Mouse (Mus musculus) embryo, embryonic 10.5 days (tissue): ENCODE measurements around the gene Bckdha.

Experiments
- DNase-seq: peaks from one replicate; pipeline ENCODE4 v3.0.0-alpha.2; 2015; ENCODE audit warnings: low spot score

Bckdha gene

GRCm38 (mm10) chr7:25681341-25682231, 22.8 kb upstream of the Bckdha start:
- DNase-seq: no peak

- peak; percentile 97 for DNase-seq
Observed at GRCm38 (mm10) chr7:25680514-25681258, 21.9 kb upstream of the Bckdha start, which contains the start of gene B9d2. Gene B9d2 (plus strand): TSS chr7:25680780.

- peak; percentile 43 for DNase-seq
Observed at GRCm38 (mm10) chr7:25679971-25680370, 21.2 kb upstream of the Bckdha start.

GRCm38 (mm10) chr7:25677013-25677412, 18.2 kb upstream of the Bckdha start:
- DNase-seq: no peak

GRCm38 (mm10) chr7:25676085-25676781, 17.5 kb upstream of the Bckdha start:
- DNase-seq: no peak

- no peak for DNase-seq
Observed at GRCm38 (mm10) chr7:25675405-25675804, 16.6 kb upstream of the Bckdha start.

GRCm38 (mm10) chr7:25674719-25675300, 16.0 kb upstream of the Bckdha start, which contains the start of gene Tmem91:
Gene Tmem91 (minus strand): TSS chr7:25675166.
- no peak for DNase-seq

GRCm38 (mm10) chr7:25674297-25674696, 15.5 kb upstream of the Bckdha start:
- no peak for DNase-seq

- DNase-seq: no peak
Observed at GRCm38 (mm10) chr7:25672442-25672841, 13.7 kb upstream of the Bckdha start.

GRCm38 (mm10) chr7:25671686-25672085, 12.9 kb upstream of the Bckdha start:
- DNase-seq: no peak

GRCm38 (mm10) chr7:25670096-25670495, 11.3 kb upstream of the Bckdha start:
- DNase-seq: no peak

- no peak for DNase-seq
Observed at GRCm38 (mm10) chr7:25669631-25670030, 10.8 kb upstream of the Bckdha start.

- no peak for DNase-seq
Observed at GRCm38 (mm10) chr7:25669158-25669557, 10.4 kb upstream of the Bckdha start.

GRCm38 (mm10) chr7:25666381-25666780, 7.6 kb upstream of the Bckdha start:
- DNase-seq: no peak

GRCm38 (mm10) chr7:25657785-25658184, 996 bp downstream of the Bckdha start:
- no peak for DNase-seq

GRCm38 (mm10) chr7:25655601-25656428, 3.0 kb downstream of the Bckdha start:
- no peak for DNase-seq

GRCm38 (mm10) chr7:25652244-25652759, 6.5 kb downstream of the Bckdha start:
- no peak for DNase-seq

- no peak for DNase-seq
Observed at GRCm38 (mm10) chr7:25651281-25651680, 7.5 kb downstream of the Bckdha start.

GRCm38 (mm10) chr7:25649839-25650238, 8.9 kb downstream of the Bckdha start:
- no peak for DNase-seq

GRCm38 (mm10) chr7:25647574-25648123, 11.1 kb downstream of the Bckdha start:
- no peak for DNase-seq
